Mouse (Mus musculus) testis, adult 2 months (tissue): ENCODE measurements at regions not wholly inside any gene's neighbourhood (a gene's known extent, or its start where the extent isn't known, plus 50 kb on each side); places are given as distances from the start of the nearest gene placed in this dataset.
"Not testable (repeated sequence)": the region's sequence is repeated elsewhere in the genome, so short reads cannot be mapped to it uniquely, and the experiment has no call there.

Source experiments
- H3K27ac ChIP-seq: fragments of 200-500 bp; 2 replicates; pipeline ENCODE4 v1.5.1; 2012; ENCODE audit warnings: low read depth, low read length; ENCODE audit not compliant: control insufficient read depth, insufficient read depth
- H3K27me3 ChIP-seq: fragments of 200-500 bp; 2 replicates; pipeline ENCODE4 v1.6.1; 2012; ENCODE audit warnings: mild to moderate bottlenecking, low read length, moderate library complexity; ENCODE audit not compliant: control insufficient read depth, insufficient read depth
- H3K36me3 ChIP-seq: fragments of 200-500 bp; 2 replicates; pipeline ENCODE4 v1.6.1; 2012; ENCODE audit warnings: mild to moderate bottlenecking, low read length; ENCODE audit not compliant: control insufficient read depth, insufficient read depth
- H3K4me1 ChIP-seq: fragments of 200-500 bp; 2 replicates; pipeline ENCODE4 v1.6.1; 2012; ENCODE audit warnings: low read length; ENCODE audit not compliant: control insufficient read depth, insufficient read depth
- H3K4me3 ChIP-seq: fragments of 200-500 bp; 2 replicates; pipeline ENCODE4 v1.5.1; 2012; ENCODE audit warnings: low read depth, mild to moderate bottlenecking, low read length, moderate library complexity, mixed read lengths; ENCODE audit not compliant: control insufficient read depth
- CTCF ChIP-seq: fragments of 200-500 bp; IDR thresholded peaks from 2 replicates; pipeline ENCODE4 v1.5.1; 2012; ENCODE audit warnings: low read depth, mild to moderate bottlenecking, inconsistent platforms, low read length, moderate library complexity; ENCODE audit not compliant: control insufficient read depth, insufficient read depth, insufficient replicate concordance
- POLR2A ChIP-seq: fragments of 200-500 bp; IDR thresholded peaks from 2 replicates; pipeline ENCODE4 v1.6.1; 2012; ENCODE audit warnings: low read depth, mild to moderate bottlenecking, inconsistent platforms, low read length, moderate library complexity; ENCODE audit not compliant: control insufficient read depth

GRCm38 (mm10) chr4:8084954-8085639 lies 153.7 kb downstream of the Car8 start:
- no peaks in the 10 kb centered on the region for H3K27me3 ChIP-seq
- no peak overlapping the region for H3K27ac ChIP-seq
- no peaks in the 10 kb centered on the region for H3K36me3 ChIP-seq
- H3K4me3 ChIP-seq = no peak overlapping the region
- no peaks in the 10 kb centered on the region; the same call in 1 of the 2 replicates for H3K4me1 ChIP-seq
- TF ChIP-seq POLR2A = no peak
- peak; percentile 84 for TF ChIP-seq CTCF

GRCm38 (mm10) chr4:8079349-8079748 lies 159.5 kb downstream of the Car8 start:
- no peak overlapping the region for H3K4me3 ChIP-seq
- no peak for TF ChIP-seq CTCF
- no peak for TF ChIP-seq POLR2A
- no peaks in the 10 kb centered on the region for H3K27me3 ChIP-seq
- no peak overlapping the region for H3K27ac ChIP-seq
- no peaks in the 10 kb centered on the region for H3K36me3 ChIP-seq
- H3K4me1 ChIP-seq = no peaks in the 10 kb centered on the region

- no peak for TF ChIP-seq CTCF
- no peak overlapping the region for H3K4me3 ChIP-seq
- no peaks in the 10 kb centered on the region for H3K36me3 ChIP-seq
- no peaks in the 10 kb centered on the region for H3K4me1 ChIP-seq
- H3K27me3 ChIP-seq = no peaks in the 10 kb centered on the region
- H3K27ac ChIP-seq = no peak overlapping the region
Measured at GRCm38 (mm10) chr4:8072989-8073573, 165.8 kb downstream of the Car8 start.

- not testable (repeated sequence) for H3K36me3 ChIP-seq, H3K4me1 ChIP-seq, H3K27me3 ChIP-seq
Measured at GRCm38 (mm10) chr4:8070693-8071092, 168.1 kb downstream of the Car8 start.

GRCm38 (mm10) chr4:8068086-8068485 lies 170.8 kb downstream of the Car8 start:
- no peak for TF ChIP-seq POLR2A
- TF ChIP-seq CTCF = no peak
- Histone ChIP-seq H3K36me3 (no peaks in the 10 kb centered on the region), H3K27me3 (no peaks in the 10 kb centered on the region), H3K27ac (no peak overlapping the region), H3K4me1 (no peaks in the 10 kb centered on the region), H3K4me3 (no peak overlapping the region)

More at GRCm38 (mm10) chr4:8070693-8071092, 168.1 kb downstream of the Car8 start:
- not testable (repeated sequence) for H3K27ac ChIP-seq, H3K4me3 ChIP-seq

GRCm38 (mm10) chr4:8041776-8042175 lies 197.1 kb downstream of the Car8 start:
- TF ChIP-seq POLR2A (no peak), CTCF (no peak)
- no peaks in the 10 kb centered on the region for H3K4me1 ChIP-seq
- no peaks in the 10 kb centered on the region for H3K27me3 ChIP-seq
- H3K36me3 ChIP-seq = no peaks in the 10 kb centered on the region
- no peak overlapping the region for H3K27ac ChIP-seq
- no peak overlapping the region for H3K4me3 ChIP-seq

- Histone ChIP-seq H3K4me3 (no peak overlapping the region), H3K4me1 (no peaks in the 10 kb centered on the region), H3K27ac (no peak overlapping the region), H3K36me3 (no peaks in the 10 kb centered on the region), H3K27me3 (no peaks in the 10 kb centered on the region)
- TF ChIP-seq CTCF (no peak), POLR2A (no peak)
Measured at GRCm38 (mm10) chr4:8037863-8038262, 201.0 kb downstream of the Car8 start.

GRCm38 (mm10) chr4:8033402-8033801 lies 205.4 kb downstream of the Car8 start:
- not testable (repeated sequence) for H3K27ac ChIP-seq, H3K4me1 ChIP-seq, H3K4me3 ChIP-seq, H3K36me3 ChIP-seq, H3K27me3 ChIP-seq
